Mouse (Mus musculus) heart, embryonic 16.5 days (tissue): Measurements from ENCODE around the gene Rptor. TPM values are rescaled to one million over a fixed set of nuclear protein-coding genes. Genes with fewer than 3 reads are reported as not detected.

Source experiments
- ATAC-seq: fragments of 200-750 bp; cut with Nextera tagmentation; replicated peaks from 2 replicates; pipeline ENCODE4 v1.8.0; 2017; ENCODE audit warnings: moderate number of reproducible peaks; ENCODE audit not compliant: insufficient read depth, low FRiP score; ENCODE audit errors: extremely low read depth
- H3K27ac ChIP-seq: fragments of 300-500 bp; sonication (generic); 2 replicates; pipeline ENCODE4 v1.5.1; 2014; ENCODE audit warnings: mild to moderate bottlenecking, low read length, control low read depth, moderate library complexity
- H3K27me3 ChIP-seq: fragments of 300-500 bp; sonication (generic); 2 replicates; pipeline ENCODE4 v1.6.1; 2014; ENCODE audit warnings: low read length, mixed read lengths; ENCODE audit not compliant: control insufficient read depth, insufficient read depth
- H3K36me3 ChIP-seq: fragments of 300-500 bp; sonication (generic); 2 replicates; pipeline ENCODE4 v1.6.1; 2014; ENCODE audit not compliant: control insufficient read depth, insufficient read depth
- H3K4me1 ChIP-seq: fragments of 300-500 bp; sonication (generic); 2 replicates; pipeline ENCODE4 v1.6.1; 2014; ENCODE audit warnings: low read length, mixed read lengths; ENCODE audit not compliant: control insufficient read depth, insufficient read depth
- H3K4me2 ChIP-seq: fragments of 300-500 bp; sonication (generic); 2 replicates; pipeline ENCODE4 v1.6.1; 2014; ENCODE audit warnings: low read depth, mild to moderate bottlenecking, control low read depth, low read length
- H3K4me3 ChIP-seq: fragments of 300-500 bp; sonication (generic); 2 replicates; pipeline ENCODE4 v1.5.1; 2014; ENCODE audit warnings: mild to moderate bottlenecking, control low read depth, low read length
- H3K9ac ChIP-seq: fragments of 300-500 bp; sonication (generic); 2 replicates; pipeline ENCODE4 v1.6.1; 2014; ENCODE audit warnings: low read length, control low read depth
- H3K9me3 ChIP-seq: fragments of 300-500 bp; sonication (generic); replicated peaks from 2 replicates; pipeline ENCODE4 v1.6.1; 2016; ENCODE audit warnings: low read length; ENCODE audit not compliant: control insufficient read depth
- WGBS: fragments of 180-500 bp; shearing (Covaris S2); extraction: QIAGEN DNeasy Blood & Tissue Kit; methylation state at CpG from one replicate; pipeline ENCODE4 v1.1.7; 2014; 5-methylcytosine and 5-hydroxymethylcytosine counted together
- polyA plus RNA-seq: library from polyadenylated mRNA; unstranded; fragments of >200 nt; fragmentation: Nextera tagmentation; extraction: Ambion mirVana; gene quantifications from 2 replicates; pipeline ENCODE4 v1.2.1, GENCODE M21; 2015

The Rptor gene
- polyA plus RNA-seq, 1 experiment from 2014 or later = 7.0 TPM

DNA sequence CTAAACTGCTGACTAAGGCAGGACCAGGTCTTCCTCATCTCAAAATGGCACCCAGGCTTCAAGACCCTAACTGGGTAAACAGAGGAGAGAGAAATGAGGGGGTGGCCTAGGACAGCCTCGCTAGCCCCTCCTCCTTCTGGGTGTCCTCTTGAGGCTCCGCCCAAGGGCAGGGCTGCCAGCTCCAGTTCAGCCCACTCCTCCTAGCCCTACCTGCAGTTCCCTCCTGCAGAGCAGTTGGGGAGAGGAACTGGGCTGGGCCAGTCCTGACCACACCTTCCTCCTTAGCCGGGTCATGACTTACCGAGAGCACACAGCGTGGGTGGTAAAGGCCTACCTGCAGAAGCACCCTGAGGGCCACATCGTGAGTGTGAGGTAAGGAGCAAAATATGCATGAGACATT, 291.9 kb downstream of the Rptor start:
- 71% methylated on average over 6 of the region's 6 CpGs for WGBS
- H3K4me1 ChIP-seq = no peaks in the 10 kb centered on the region

GRCm38 (mm10) chr11:119897041-119897440, 294.3 kb downstream of the Rptor start:
- WGBS = 84% methylated on average over 9 of the region's 9 CpGs
- Histone ChIP-seq H3K4me3 (no peak overlapping the region), H3K9me3 (no peaks in the 10 kb centered on the region), H3K36me3 (peaks cover 11% of the 10 kb centered on the region; the same call in 1 of the 2 replicates), H3K9ac (no peak overlapping the region), H3K4me2 (no peak overlapping the region), H3K4me1 (no peaks in the 10 kb centered on the region), H3K27me3 (no peaks in the 10 kb centered on the region), H3K27ac (no peak overlapping the region)
- no peak for ATAC-seq

More for the DNA sequence above, 291.9 kb downstream of the Rptor start:
- Histone ChIP-seq H3K36me3 (peaks cover 15% of the 10 kb centered on the region), H3K9ac (no peak overlapping the region), H3K27me3 (no peaks in the 10 kb centered on the region), H3K4me3 (no peak overlapping the region), H3K27ac (no peak overlapping the region), H3K9me3 (no peaks in the 10 kb centered on the region), H3K4me2 (no peak overlapping the region)
- ATAC-seq = no peak

- Histone ChIP-seq H3K4me1 (no peaks in the 10 kb centered on the region), H3K9ac (no peak overlapping the region), H3K9me3 (no peaks in the 10 kb centered on the region), H3K36me3 (peaks cover 11% of the 10 kb centered on the region; the same call in 1 of the 2 replicates), H3K27me3 (no peaks in the 10 kb centered on the region), H3K27ac (no peak overlapping the region), H3K4me3 (no peak overlapping the region), H3K4me2 (no peak overlapping the region)
- WGBS = 88% methylated on average over 11 of the region's 11 CpGs
- no peak for ATAC-seq
Observed at GRCm38 (mm10) chr11:119898976-119899375, 296.3 kb downstream of the Rptor start.

DNA sequence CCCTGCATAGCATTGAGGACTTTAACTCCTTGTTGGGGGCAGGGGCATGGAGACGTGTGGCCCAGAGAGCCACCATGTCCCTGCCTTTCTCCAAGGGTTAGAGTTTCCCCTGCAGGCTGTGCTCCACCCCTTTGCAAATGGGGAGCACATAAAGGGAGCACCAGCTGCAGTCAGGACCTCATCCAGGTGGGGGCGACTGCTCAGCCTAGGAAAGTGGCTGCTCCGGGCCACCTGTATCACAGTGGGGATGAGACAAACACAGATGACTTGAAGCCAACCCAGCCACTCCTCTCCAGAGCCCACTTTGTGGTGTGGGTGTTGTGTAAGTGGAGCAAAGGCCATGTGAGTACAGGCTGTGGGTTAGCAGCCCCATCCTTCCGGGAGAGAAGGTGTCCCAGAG, 298.5 kb downstream of the Rptor start:
- Histone ChIP-seq H3K27ac (no peak overlapping the region), H3K27me3 (no peaks in the 10 kb centered on the region), H3K9ac (no peak overlapping the region), H3K4me3 (no peak overlapping the region), H3K9me3 (no peaks in the 10 kb centered on the region), H3K4me2 (no peak overlapping the region), H3K36me3 (peaks cover 11% of the 10 kb centered on the region; the same call in 1 of the 2 replicates), H3K4me1 (no peaks in the 10 kb centered on the region)
- WGBS = 73% methylated on average over 4 of the region's 4 CpGs
- ATAC-seq = no peak

- no peak overlapping the region for H3K4me3 ChIP-seq
- no peak for ATAC-seq
- H3K27ac ChIP-seq = no peak overlapping the region
- WGBS = 86% methylated on average over 4 of the region's 4 CpGs
- no peaks in the 10 kb centered on the region for H3K4me1 ChIP-seq
- no peak overlapping the region for H3K9ac ChIP-seq
- H3K9me3 ChIP-seq = no peaks in the 10 kb centered on the region
- H3K27me3 ChIP-seq = peaks cover 4% of the 10 kb centered on the region
- no peak overlapping the region for H3K4me2 ChIP-seq
- peaks cover under 1% of the 10 kb centered on the region; the same call in 1 of the 2 replicates for H3K36me3 ChIP-seq
Observed at GRCm38 (mm10) chr11:119902891-119903290, 300.2 kb downstream of the Rptor start.

DNA sequence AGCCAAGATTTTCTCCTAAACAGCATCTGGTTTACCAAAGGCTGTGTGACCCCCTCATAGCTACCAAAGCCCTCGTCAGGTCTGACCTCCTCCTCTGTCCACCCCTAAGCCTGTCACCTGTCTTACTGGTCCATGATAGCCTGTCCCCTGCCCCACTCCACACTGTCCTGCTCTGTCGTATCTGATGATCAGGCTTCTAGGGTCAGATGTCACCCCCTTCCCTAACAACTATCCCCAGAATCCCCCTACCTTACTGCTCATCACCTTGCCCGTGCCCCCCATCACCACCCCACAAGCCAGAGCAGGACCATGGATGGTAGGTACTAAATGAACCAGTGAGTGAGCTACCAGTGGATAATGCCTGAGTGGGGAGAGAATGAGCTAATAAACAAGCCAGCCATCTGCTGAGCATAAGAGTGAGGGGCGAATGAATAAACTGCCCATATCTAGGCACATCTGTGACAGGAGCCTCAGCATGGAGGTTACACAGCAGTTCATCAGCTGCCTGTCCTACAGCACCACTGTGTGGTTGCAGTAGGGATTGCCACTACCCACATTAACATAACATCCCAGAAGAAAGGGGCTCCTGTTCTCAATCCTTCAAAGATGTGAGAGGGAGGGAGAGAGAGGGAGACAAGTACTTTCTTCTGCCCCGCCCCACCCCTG, 302.0 kb downstream of the Rptor start:
- Histone ChIP-seq H3K36me3 (no peaks in the 10 kb centered on the region), H3K9me3 (no peaks in the 10 kb centered on the region), H3K9ac (no peak overlapping the region), H3K4me2 (no peak overlapping the region), H3K4me1 (peaks cover 1% of the 10 kb centered on the region; the same call in 1 of the 2 replicates), H3K27me3 (peaks cover 12% of the 10 kb centered on the region), H3K27ac (no peak overlapping the region), H3K4me3 (no peak overlapping the region)
- WGBS = 25% methylated on average over 5 of the region's 5 CpGs
- no peak for ATAC-seq

GRCm38 (mm10) chr11:119905794-119906193, 303.1 kb downstream of the Rptor start:
- Histone ChIP-seq H3K27ac (no peak overlapping the region), H3K36me3 (no peaks in the 10 kb centered on the region), H3K9me3 (no peaks in the 10 kb centered on the region), H3K9ac (no peak overlapping the region), H3K27me3 (peaks cover 12% of the 10 kb centered on the region), H3K4me2 (no peak overlapping the region), H3K4me3 (no peak overlapping the region), H3K4me1 (peaks cover 6% of the 10 kb centered on the region; the same call in 1 of the 2 replicates)
- ATAC-seq = no peak
- 78% methylated on average over 5 of the region's 5 CpGs for WGBS

- H3K9ac ChIP-seq = no peak overlapping the region
- no peak overlapping the region for H3K27ac ChIP-seq
- peaks cover 6% of the 10 kb centered on the region; the same call in 1 of the 2 replicates for H3K4me1 ChIP-seq
- H3K4me3 ChIP-seq = no peak overlapping the region
- no peaks in the 10 kb centered on the region for H3K36me3 ChIP-seq
- WGBS = 32% methylated on average over 7 of the region's 7 CpGs
- no peak for ATAC-seq
- no peaks in the 10 kb centered on the region for H3K9me3 ChIP-seq
- no peak overlapping the region for H3K4me2 ChIP-seq
- H3K27me3 ChIP-seq = peaks cover 12% of the 10 kb centered on the region
Observed at GRCm38 (mm10) chr11:119907006-119907650, 304.4 kb downstream of the Rptor start.

DNA sequence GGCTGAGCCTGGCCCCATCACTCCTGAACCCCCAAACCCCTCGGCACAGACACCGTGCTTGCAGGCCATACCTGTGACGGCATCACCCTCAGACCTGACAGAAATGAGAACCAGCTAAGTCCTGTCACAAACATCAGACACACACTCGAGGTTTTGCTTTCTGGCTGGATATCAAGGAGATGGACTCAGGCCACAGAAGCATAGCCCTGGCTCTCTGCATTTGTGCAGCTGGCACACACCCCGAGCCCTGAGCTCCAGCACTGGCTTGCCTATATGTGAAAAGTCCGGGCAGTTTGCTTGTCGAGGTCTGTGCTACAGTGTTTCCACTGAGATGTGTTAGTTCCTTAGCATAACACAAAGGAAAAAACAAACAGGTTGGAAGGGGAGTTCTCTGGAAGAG, 305.0 kb downstream of the Rptor start:
- Histone ChIP-seq H3K4me3 (no peak overlapping the region), H3K4me1 (peaks cover 6% of the 10 kb centered on the region; the same call in 1 of the 2 replicates), H3K9ac (no peak overlapping the region), H3K27me3 (peaks cover 12% of the 10 kb centered on the region), H3K27ac (no peak overlapping the region), H3K36me3 (no peaks in the 10 kb centered on the region), H3K9me3 (no peaks in the 10 kb centered on the region), H3K4me2 (no peak overlapping the region)
- ATAC-seq = no peak
- WGBS = 38% methylated on average over 7 of the region's 7 CpGs
